Mouse (Mus musculus): ENCODE measurements around the gene Egr2.

DNA sequence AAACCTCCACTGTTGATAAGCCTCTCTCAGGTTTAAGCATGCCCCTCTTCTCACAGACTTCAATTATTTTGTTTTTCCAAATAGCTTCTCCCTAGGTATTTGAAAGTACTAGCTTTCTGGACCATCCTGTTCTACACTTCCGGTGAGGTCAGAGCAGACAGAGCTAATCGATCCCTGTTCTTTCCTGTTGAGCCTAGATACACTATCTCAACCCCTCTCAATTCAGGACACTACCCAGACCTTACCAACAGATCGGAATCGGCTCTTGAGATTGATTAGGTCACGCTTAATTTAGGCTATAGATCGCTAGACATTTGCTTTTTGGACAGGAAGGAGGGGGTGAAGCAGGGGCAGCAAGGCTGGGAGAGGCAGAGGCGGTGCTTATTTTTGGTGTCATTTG lies 22.4 kb upstream of the Egr2 start:
- TF ChIP-seq CTCF (IDR thresholded peaks at IDR 0.05; ENCODE audit: control insufficient read depth, insufficient read depth, insufficient read length) (no peak), FOSL1 (IDR thresholded peaks at IDR 0.05; ENCODE audit: insufficient read depth, low read length, poor library complexity, severe bottlenecking) (no peak), MAX (IDR thresholded peaks at IDR 0.05) (no peak)
